Mouse (Mus musculus): Measurements from ENCODE around the gene Galnt14. TPM values are rescaled to one million over a fixed set of nuclear protein-coding genes. Genes with fewer than 3 reads are reported as not detected.
A peak's percentile ranks its signal among the peaks of the same experiment; 100 is the strongest.

The Galnt14 gene
- polyA plus RNA-seq, 1 experiment from 2014 or later, result 16.8 TPM

DNA sequence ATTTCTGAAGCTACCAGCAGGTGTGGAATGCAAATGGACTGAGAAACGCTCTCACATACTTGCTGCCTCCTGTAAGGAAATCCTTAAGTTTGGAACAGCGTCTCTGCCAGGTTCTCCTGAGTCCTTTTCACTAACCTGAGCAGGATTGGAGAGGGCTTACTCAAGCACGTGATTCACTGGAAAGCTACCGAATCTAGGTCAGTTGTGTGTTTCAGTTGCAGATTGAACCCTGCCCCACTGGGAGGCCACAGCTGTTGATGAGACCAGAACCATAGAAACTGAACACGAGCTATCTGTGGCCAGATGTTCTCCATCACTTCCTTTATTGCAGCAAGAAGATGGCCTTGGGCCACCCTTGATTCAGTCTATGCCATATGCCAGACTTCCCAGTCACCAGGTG is 38.3 kb downstream of the Galnt14 start:
- Histone ChIP-seq H3K27me3 (ENCODE audit: control insufficient read depth, insufficient read depth, low read length) (no peaks in the 10 kb centered on the region), H3K9me3 (ENCODE audit: control insufficient read depth, low read length) (no peaks in the 10 kb centered on the region), H3K4me1 (replicated peaks; ENCODE audit: control insufficient read depth, insufficient read depth, low read length) (no peaks in the 10 kb centered on the region), H3K36me3 (replicated peaks; ENCODE audit: control insufficient read depth, insufficient read depth) (no peaks in the 10 kb centered on the region), H3K27ac (no peak overlapping the region), H3K4me2 (replicated peaks) (no peak overlapping the region), H3K4me3 (replicated peaks; ENCODE audit: low read length) (no peak overlapping the region), H3K9ac (no peak overlapping the region)
- ATAC-seq (ENCODE audit: low FRiP score), result no peak
- no peak for DNase-seq (ENCODE audit: low spot score)
- 64% methylated on average over 5 of the region's 5 CpGs for WGBS

DNA sequence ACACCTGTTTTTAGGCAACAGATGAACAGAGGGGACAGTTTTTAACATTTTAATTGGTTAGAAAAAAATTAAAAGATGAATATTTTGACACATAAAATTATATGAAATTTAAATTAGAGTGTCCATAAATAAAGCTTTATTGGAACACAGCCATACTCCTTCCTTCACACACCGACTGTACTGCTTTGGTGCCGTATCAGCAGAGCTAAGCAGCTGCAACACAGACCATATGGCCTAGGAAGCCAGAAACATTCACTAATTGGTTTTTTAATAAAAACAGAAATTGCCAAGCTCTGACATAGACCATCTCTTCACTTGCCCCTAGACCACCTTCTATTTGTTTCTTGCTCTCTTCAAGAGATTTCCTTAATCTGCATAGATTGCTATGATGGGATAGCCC is 40.2 kb downstream of the Galnt14 start:
- DNase-seq (ENCODE audit: low spot score), result no peak
- Histone ChIP-seq H3K27me3 (ENCODE audit: control insufficient read depth, insufficient read depth, low read length) (no peaks in the 10 kb centered on the region), H3K4me2 (replicated peaks) (no peak overlapping the region), H3K9me3 (ENCODE audit: control insufficient read depth, low read length) (no peaks in the 10 kb centered on the region), H3K4me3 (replicated peaks; ENCODE audit: low read length) (no peak overlapping the region), H3K9ac (no peak overlapping the region), H3K36me3 (replicated peaks; ENCODE audit: control insufficient read depth, insufficient read depth) (no peaks in the 10 kb centered on the region), H3K4me1 (replicated peaks; ENCODE audit: control insufficient read depth, insufficient read depth, low read length) (no peaks in the 10 kb centered on the region), H3K27ac (no peak overlapping the region)
- ATAC-seq (ENCODE audit: low FRiP score), result no peak
- WGBS, result 71% methylated on average over 2 of the region's 2 CpGs

- WGBS, result 89% methylated on average over 1 of the region's 1 CpGs
- Histone ChIP-seq H3K4me3 (replicated peaks; ENCODE audit: low read length) (no peak overlapping the region), H3K9ac (no peak overlapping the region), H3K4me2 (replicated peaks) (no peak overlapping the region), H3K9me3 (ENCODE audit: control insufficient read depth, low read length) (no peaks in the 10 kb centered on the region), H3K27me3 (ENCODE audit: control insufficient read depth, insufficient read depth, low read length) (no peaks in the 10 kb centered on the region), H3K36me3 (replicated peaks; ENCODE audit: control insufficient read depth, insufficient read depth) (no peaks in the 10 kb centered on the region), H3K4me1 (replicated peaks; ENCODE audit: control insufficient read depth, insufficient read depth, low read length) (no peaks in the 10 kb centered on the region), H3K27ac (no peak overlapping the region)
- DNase-seq (ENCODE audit: low spot score) (no peak), ATAC-seq (ENCODE audit: low FRiP score) (no peak)
Observed at GRCm38 (mm10) chr17:73668996-73669395, 41.3 kb downstream of the Galnt14 start.

GRCm38 (mm10) chr17:73663237-73663636 is 47.0 kb downstream of the Galnt14 start:
- DNase-seq (ENCODE audit: low spot score) (no peak), ATAC-seq (ENCODE audit: low FRiP score) (no peak)
- WGBS, result 85% methylated on average over 3 of the region's 3 CpGs
- no peaks in the 10 kb centered on the region for H3K9me3 ChIP-seq (ENCODE audit: control insufficient read depth, low read length)
- H3K4me3 ChIP-seq (replicated peaks; ENCODE audit: low read length), result no peak overlapping the region
- H3K4me2 ChIP-seq (replicated peaks), result no peak overlapping the region
- no peaks in the 10 kb centered on the region for H3K4me1 ChIP-seq (replicated peaks; ENCODE audit: control insufficient read depth, insufficient read depth, low read length)
- H3K9ac ChIP-seq, result no peak overlapping the region
- H3K36me3 ChIP-seq (replicated peaks; ENCODE audit: control insufficient read depth, insufficient read depth), result no peaks in the 10 kb centered on the region
- no peak overlapping the region for H3K27ac ChIP-seq
- no peaks in the 10 kb centered on the region for H3K27me3 ChIP-seq (ENCODE audit: control insufficient read depth, insufficient read depth, low read length)

- WGBS, result 79% methylated on average over 6 of the region's 6 CpGs
- Histone ChIP-seq H3K9ac (no peak overlapping the region), H3K27ac (no peak overlapping the region), H3K4me2 (replicated peaks) (no peak overlapping the region), H3K36me3 (replicated peaks; ENCODE audit: control insufficient read depth, insufficient read depth) (no peaks in the 10 kb centered on the region), H3K27me3 (ENCODE audit: control insufficient read depth, insufficient read depth, low read length) (no peaks in the 10 kb centered on the region), H3K4me3 (replicated peaks; ENCODE audit: low read length) (no peak overlapping the region), H3K4me1 (replicated peaks; ENCODE audit: control insufficient read depth, insufficient read depth, low read length) (no peaks in the 10 kb centered on the region), H3K9me3 (ENCODE audit: control insufficient read depth, low read length) (no peaks in the 10 kb centered on the region)
- no peak for DNase-seq (ENCODE audit: low spot score)
- no peak for ATAC-seq (ENCODE audit: low FRiP score)
Observed at GRCm38 (mm10) chr17:73658731-73659445, 51.4 kb downstream of the Galnt14 start.

- H3K4me2 ChIP-seq (replicated peaks), result no peak overlapping the region
- H3K4me1 ChIP-seq (replicated peaks; ENCODE audit: control insufficient read depth, insufficient read depth, low read length), result no peaks in the 10 kb centered on the region
- no peaks in the 10 kb centered on the region for H3K36me3 ChIP-seq (replicated peaks; ENCODE audit: control insufficient read depth, insufficient read depth)
- H3K27me3 ChIP-seq (ENCODE audit: control insufficient read depth, insufficient read depth, low read length), result no peaks in the 10 kb centered on the region
- no peak overlapping the region for H3K27ac ChIP-seq
- no peak for DNase-seq (ENCODE audit: low spot score)
- H3K9ac ChIP-seq, result no peak overlapping the region
- H3K4me3 ChIP-seq (replicated peaks; ENCODE audit: low read length), result no peak overlapping the region
- 90% methylated on average over 3 of the region's 3 CpGs for WGBS
- no peak for ATAC-seq (ENCODE audit: low FRiP score)
- no peaks in the 10 kb centered on the region for H3K9me3 ChIP-seq (ENCODE audit: control insufficient read depth, low read length)
Observed at GRCm38 (mm10) chr17:73656373-73656772, 53.9 kb downstream of the Galnt14 start.

GRCm38 (mm10) chr17:73654261-73654660 is 56.0 kb downstream of the Galnt14 start:
- Histone ChIP-seq H3K4me1 (replicated peaks; ENCODE audit: control insufficient read depth, insufficient read depth, low read length) (no peaks in the 10 kb centered on the region), H3K36me3 (replicated peaks; ENCODE audit: control insufficient read depth, insufficient read depth) (no peaks in the 10 kb centered on the region), H3K4me3 (replicated peaks; ENCODE audit: low read length) (no peak overlapping the region), H3K27ac (no peak overlapping the region), H3K4me2 (replicated peaks) (no peak overlapping the region), H3K27me3 (ENCODE audit: control insufficient read depth, insufficient read depth, low read length) (no peaks in the 10 kb centered on the region), H3K9me3 (ENCODE audit: control insufficient read depth, low read length) (no peaks in the 10 kb centered on the region), H3K9ac (no peak overlapping the region)
- DNase-seq (ENCODE audit: low spot score) (no peak), ATAC-seq (ENCODE audit: low FRiP score) (peak; percentile 46; the same call in 1 of the 2 replicates)
- WGBS, result 40% methylated on average over 5 of the region's 5 CpGs

GRCm38 (mm10) chr17:73649371-73649770 is 60.9 kb downstream of the Galnt14 start:
- Histone ChIP-seq H3K36me3 (replicated peaks; ENCODE audit: control insufficient read depth, insufficient read depth) (no peaks in the 10 kb centered on the region), H3K27ac (no peak overlapping the region), H3K4me3 (replicated peaks; ENCODE audit: low read length) (no peak overlapping the region), H3K27me3 (ENCODE audit: control insufficient read depth, insufficient read depth, low read length) (no peaks in the 10 kb centered on the region), H3K4me1 (replicated peaks; ENCODE audit: control insufficient read depth, insufficient read depth, low read length) (peaks cover 9% of the 10 kb centered on the region; the same call in 1 of the 2 replicates), H3K9me3 (ENCODE audit: control insufficient read depth, low read length) (no peaks in the 10 kb centered on the region), H3K9ac (no peak overlapping the region), H3K4me2 (replicated peaks) (no peak overlapping the region)
- ATAC-seq (ENCODE audit: low FRiP score) (no peak), DNase-seq (ENCODE audit: low spot score) (no peak)
- 64% methylated on average over 6 of the region's 6 CpGs for WGBS

DNA sequence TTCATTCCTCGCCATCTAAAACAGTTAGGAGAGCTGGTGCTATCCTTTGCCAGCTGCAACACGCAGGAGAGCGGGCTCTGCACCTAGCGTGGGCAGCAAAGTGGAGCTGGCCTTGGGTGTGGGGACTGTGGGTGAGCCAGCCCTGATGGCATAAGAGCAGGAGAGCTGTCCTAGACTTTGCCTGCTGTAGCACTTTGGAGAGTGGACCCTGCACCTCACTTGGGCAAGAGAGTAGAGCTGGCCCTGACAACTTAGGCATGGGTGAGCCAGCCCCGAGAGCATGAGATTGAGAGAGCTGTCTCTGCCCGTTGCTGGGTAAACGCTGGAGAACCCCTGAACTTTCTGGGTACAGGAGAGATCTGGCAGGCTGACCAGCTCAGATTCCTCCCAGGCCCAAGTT is 68.6 kb downstream of the Galnt14 start:
- Histone ChIP-seq H3K9ac (no peak overlapping the region), H3K4me3 (replicated peaks; ENCODE audit: low read length) (no peak overlapping the region), H3K9me3 (ENCODE audit: control insufficient read depth, low read length) (no peaks in the 10 kb centered on the region), H3K27me3 (ENCODE audit: control insufficient read depth, insufficient read depth, low read length) (no peaks in the 10 kb centered on the region), H3K27ac (no peak overlapping the region), H3K4me1 (replicated peaks; ENCODE audit: control insufficient read depth, insufficient read depth, low read length) (peaks cover 7% of the 10 kb centered on the region), H3K4me2 (replicated peaks) (no peak overlapping the region), H3K36me3 (replicated peaks; ENCODE audit: control insufficient read depth, insufficient read depth) (no peaks in the 10 kb centered on the region)
- DNase-seq (ENCODE audit: low spot score) (no peak), ATAC-seq (ENCODE audit: low FRiP score) (no peak)
- WGBS, result 91% methylated on average over 7 of the region's 7 CpGs

- no peaks in the 10 kb centered on the region for H3K27me3 ChIP-seq (ENCODE audit: control insufficient read depth, insufficient read depth, low read length)
- 48% methylated on average over 3 of the region's 3 CpGs for WGBS
- H3K9ac ChIP-seq, result no peak overlapping the region
- no peak overlapping the region for H3K4me3 ChIP-seq (replicated peaks; ENCODE audit: low read length)
- DNase-seq (ENCODE audit: low spot score) (no peak), ATAC-seq (ENCODE audit: low FRiP score) (no peak)
- H3K36me3 ChIP-seq (replicated peaks; ENCODE audit: control insufficient read depth, insufficient read depth), result no peaks in the 10 kb centered on the region
- H3K4me2 ChIP-seq (replicated peaks), result no peak overlapping the region
- no peaks in the 10 kb centered on the region for H3K9me3 ChIP-seq (ENCODE audit: control insufficient read depth, low read length)
- no peaks in the 10 kb centered on the region; the same call in 1 of the 2 replicates for H3K4me1 ChIP-seq (replicated peaks; ENCODE audit: control insufficient read depth, insufficient read depth, low read length)
- 0 out of 2 replicates have a peak overlapping the region, but pooled peaks have one; percentile 8 for H3K27ac ChIP-seq
Observed at GRCm38 (mm10) chr17:73640117-73640480, 70.2 kb downstream of the Galnt14 start.
